Mouse (Mus musculus) E14TG2a.4 (cell line): Measurements from ENCODE around the gene 6330403K07Rik.

Source experiments
- CTCF ChIP-seq: conservative IDR thresholded peaks from 2 replicates; pipeline ENCODE4 v1.5.1; 2014; ENCODE audit warnings: low read length
- NANOG ChIP-seq: IDR thresholded peaks from 2 replicates; pipeline ENCODE4 v1.6.1; 2014; ENCODE audit warnings: borderline replicate concordance, low read length, mixed read lengths
- POU5F1 ChIP-seq: IDR thresholded peaks from 2 replicates; pipeline ENCODE4 v1.6.1; 2014; ENCODE audit warnings: low read length, borderline replicate concordance

- no peak for TF ChIP-seq CTCF
- no peak for TF ChIP-seq POU5F1
- TF ChIP-seq NANOG = no peak
These were observed at the start of gene 6330403K07Rik for GRCm38 (mm10) chr11:71033163-71033761.
